Mouse (Mus musculus) liver, postnatal 0 days (tissue): Measurements from ENCODE around the gene Tomm20l.

Experiments used
- CTCF ChIP-seq: sonication (generic); IDR thresholded peaks from 2 replicates; pipeline ENCODE4 v1.5.1; 2016; ENCODE audit warnings: antibody characterized with exemption, low read depth
- EP300 ChIP-seq: IDR thresholded peaks from 2 replicates; pipeline ENCODE4 v1.6.1; 2016; ENCODE audit warnings: antibody characterized with exemption, low read depth, mild to moderate bottlenecking

DNA sequence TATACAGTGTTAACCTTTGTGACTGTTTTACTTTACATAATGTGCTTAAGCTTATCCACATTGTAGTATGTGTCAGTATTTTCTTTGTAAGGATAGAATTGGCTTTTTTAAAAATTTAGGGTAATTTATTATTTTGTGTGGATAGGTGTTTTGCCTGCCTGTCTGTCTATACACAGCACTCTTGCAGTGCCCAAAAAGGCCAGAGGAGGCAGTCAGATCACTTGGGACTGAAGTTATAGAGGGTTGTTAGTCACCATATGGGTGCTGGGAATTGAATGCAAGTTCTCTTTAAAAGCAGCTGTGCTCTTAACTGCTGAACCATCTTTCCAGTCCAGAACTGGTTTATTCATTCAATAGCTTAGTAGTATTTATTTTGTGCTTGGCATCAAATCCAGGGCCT is 30.0 kb downstream of the Tomm20l start:
- TF ChIP-seq CTCF = peak; percentile 14; the same call in 1 of the 2 replicates
- TF ChIP-seq EP300 = no peak
